Mouse (Mus musculus) C2C12 (cell line): ENCODE data around the gene Cfap161. TPM values are rescaled to one million over a fixed set of nuclear protein-coding genes. Genes with fewer than 3 reads are reported as not detected.

Experiments used
- H3K27me3 ChIP-seq: one replicate; pipeline ENCODE4 v1.6.1; 2011; ENCODE audit not compliant: control insufficient read depth, insufficient read depth, insufficient read length
- H3K36me3 ChIP-seq: one replicate; pipeline ENCODE4 v1.6.1; 2011; ENCODE audit not compliant: control insufficient read depth, insufficient read depth
- H3K4me3 ChIP-seq: one replicate; pipeline ENCODE4 v1.5.1; 2011; ENCODE audit warnings: mild to moderate bottlenecking, control low read depth; ENCODE audit not compliant: poor library complexity, insufficient read depth, severe bottlenecking
- H3K79me2 ChIP-seq: one replicate; pipeline ENCODE4 v1.6.1; 2011; ENCODE audit not compliant: control insufficient read depth, insufficient read depth
- H3K79me3 ChIP-seq: one replicate; pipeline ENCODE4 v1.6.1; 2011; ENCODE audit warnings: low read depth, control low read depth
- H3ac ChIP-seq: one replicate; pipeline ENCODE3; 2011; ENCODE audit warnings: low read depth; ENCODE audit not compliant: control insufficient read depth, insufficient read length
- CEBPB ChIP-seq: IDR thresholded peaks from one replicate; pipeline ENCODE4 v1.6.1; 2011; ENCODE audit warnings: low read depth, mild to moderate bottlenecking, control low read depth, moderate library complexity
- CTCF ChIP-seq: IDR thresholded peaks from one replicate; pipeline ENCODE4 v1.5.1; 2011; ENCODE audit not compliant: control insufficient read depth, insufficient read depth, insufficient read length
- FOSL1 ChIP-seq: IDR thresholded peaks from one replicate; pipeline ENCODE4 v1.8.0; 2011; ENCODE audit warnings: mild to moderate bottlenecking, low read length; ENCODE audit not compliant: poor library complexity, insufficient read depth, severe bottlenecking
- MAX ChIP-seq: IDR thresholded peaks from one replicate; pipeline ENCODE4 v1.6.1; 2011; ENCODE audit warnings: mild to moderate bottlenecking, control low read depth
- MYOD1 ChIP-seq: IDR thresholded peaks from one replicate; pipeline ENCODE4 v1.6.1; 2011; ENCODE audit warnings: low read depth; ENCODE audit not compliant: control insufficient read depth, insufficient read length
- MYOG ChIP-seq: IDR thresholded peaks from one replicate; pipeline ENCODE4 v1.6.1; 2011; ENCODE audit not compliant: control insufficient read depth, insufficient read length; ENCODE audit errors: extremely low read depth
- USF1 ChIP-seq: IDR thresholded peaks from one replicate; pipeline ENCODE4 v1.6.1; 2011; ENCODE audit warnings: low read depth, mild to moderate bottlenecking, control low read depth, moderate library complexity
- polyA plus RNA-seq: library from polyadenylated mRNA; unstranded; fragments of >200 nt; fragmentation: generic; extraction: Trizol; gene quantifications from one replicate; pipeline ENCODE4 v1.2.1, GENCODE M21; 2012; ENCODE audit warnings: missing spikeins

The Cfap161 gene
- polyA plus RNA-seq, 1 experiment: not detected

GRCm38 (mm10) chr7:83827402-83828076, 32.9 kb upstream of the Cfap161 start:
- no peaks in the 10 kb centered on the region for H3K27me3 ChIP-seq
- no peaks in the 10 kb centered on the region for H3K79me3 ChIP-seq
- H3ac ChIP-seq: no peak overlapping the region
- H3K79me2 ChIP-seq: no peaks in the 10 kb centered on the region
- H3K4me3 ChIP-seq: no peak overlapping the region
- peak; percentile 84 for TF ChIP-seq MYOD1
- no peak for TF ChIP-seq MYOG
- no peak for TF ChIP-seq CTCF
- TF ChIP-seq FOSL1: no peak
- no peak for TF ChIP-seq MAX
- no peak for TF ChIP-seq USF1
- no peaks in the 10 kb centered on the region for H3K36me3 ChIP-seq

DNA sequence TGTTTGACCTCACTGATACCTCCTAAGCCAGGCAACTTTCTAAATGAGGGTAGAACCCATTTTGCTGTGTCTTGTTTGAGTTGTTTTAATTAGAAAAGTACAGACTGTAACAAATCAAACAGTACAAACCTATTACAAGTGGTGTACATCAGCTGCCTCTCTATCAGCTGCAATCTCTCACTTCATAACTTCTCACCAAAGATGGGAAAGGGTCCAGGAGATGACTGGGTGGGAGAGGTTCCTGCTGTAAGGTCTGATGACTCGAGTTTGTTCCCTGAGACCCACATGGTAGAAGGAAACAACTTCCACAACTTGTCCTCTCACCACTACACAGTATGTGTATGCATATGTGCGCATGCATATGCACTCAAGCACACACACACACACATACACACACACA, 32.1 kb upstream of the Cfap161 start:
- Histone ChIP-seq H3K79me2 (no peaks in the 10 kb centered on the region), H3ac (no peak overlapping the region), H3K27me3 (no peaks in the 10 kb centered on the region), H3K79me3 (no peaks in the 10 kb centered on the region), H3K36me3 (no peaks in the 10 kb centered on the region), H3K4me3 (no peak overlapping the region)
- TF ChIP-seq USF1 (no peak), MAX (no peak), MYOD1 (no peak), FOSL1 (no peak), CEBPB (no peak), MYOG (no peak), CTCF (no peak)

DNA sequence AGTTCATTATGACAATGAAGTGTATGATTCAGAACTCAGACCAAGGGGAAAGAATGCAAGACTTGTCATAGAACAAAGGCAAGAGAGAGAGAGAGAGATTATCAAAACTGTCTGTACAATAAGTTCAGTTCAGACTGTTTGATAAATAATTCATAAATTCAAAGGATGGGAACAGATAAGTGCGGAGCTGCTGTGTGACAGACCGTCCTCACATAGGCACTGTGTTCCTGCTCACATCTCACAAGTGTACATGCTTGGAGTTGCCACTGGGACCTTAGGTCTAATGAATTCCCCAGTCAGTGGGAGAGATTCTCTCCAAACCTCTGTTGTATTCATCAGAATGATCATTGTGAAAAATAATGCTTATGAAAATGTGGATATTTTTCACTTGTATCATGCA, 27.3 kb upstream of the Cfap161 start:
- no peaks in the 10 kb centered on the region for H3K27me3 ChIP-seq
- no peak overlapping the region for H3ac ChIP-seq
- no peak overlapping the region for H3K4me3 ChIP-seq
- no peaks in the 10 kb centered on the region for H3K79me3 ChIP-seq
- no peak for TF ChIP-seq MYOG
- no peak for TF ChIP-seq FOSL1
- no peak for TF ChIP-seq MAX
- no peak for TF ChIP-seq CTCF
- no peak for TF ChIP-seq USF1
- no peak for TF ChIP-seq CEBPB
- TF ChIP-seq MYOD1: no peak
- no peaks in the 10 kb centered on the region for H3K79me2 ChIP-seq
- no peaks in the 10 kb centered on the region for H3K36me3 ChIP-seq

DNA sequence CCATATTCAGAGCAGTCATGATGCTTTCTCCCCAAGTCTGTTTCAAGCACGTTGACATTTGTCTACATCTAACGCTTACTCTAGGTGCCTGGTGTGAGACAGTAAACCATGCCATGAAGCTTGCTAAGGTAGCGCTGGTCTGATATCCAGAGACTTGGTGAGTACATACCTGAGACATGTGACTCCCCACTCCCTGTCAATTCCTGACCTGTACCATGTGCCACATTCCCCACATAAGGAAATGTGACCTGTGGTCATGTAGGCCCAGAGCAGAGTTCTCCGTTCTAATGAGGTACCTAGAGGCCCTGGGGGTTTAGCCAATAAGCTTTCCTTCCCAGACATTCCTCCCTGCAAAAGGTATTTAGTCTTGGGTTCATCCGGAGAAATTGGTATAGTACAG, 22.2 kb upstream of the Cfap161 start:
- Histone ChIP-seq H3K27me3 (no peaks in the 10 kb centered on the region), H3K36me3 (no peaks in the 10 kb centered on the region), H3ac (no peak overlapping the region), H3K4me3 (no peak overlapping the region), H3K79me3 (no peaks in the 10 kb centered on the region), H3K79me2 (no peaks in the 10 kb centered on the region)
- no peak for TF ChIP-seq FOSL1
- no peak for TF ChIP-seq CTCF
- TF ChIP-seq MYOG: no peak
- TF ChIP-seq USF1: no peak
- no peak for TF ChIP-seq MYOD1
- no peak for TF ChIP-seq CEBPB
- no peak for TF ChIP-seq MAX

GRCm38 (mm10) chr7:83815646-83816045, 21.0 kb upstream of the Cfap161 start:
- Histone ChIP-seq H3K79me3 (no peaks in the 10 kb centered on the region), H3K79me2 (no peaks in the 10 kb centered on the region), H3K4me3 (no peak overlapping the region), H3K27me3 (no peaks in the 10 kb centered on the region), H3ac (no peak overlapping the region), H3K36me3 (no peaks in the 10 kb centered on the region)
- peak; percentile 80 for TF ChIP-seq MYOD1
- TF ChIP-seq USF1: no peak

- H3K79me2 ChIP-seq: no peaks in the 10 kb centered on the region
- H3K27me3 ChIP-seq: no peaks in the 10 kb centered on the region
- H3ac ChIP-seq: no peak overlapping the region
- H3K36me3 ChIP-seq: no peaks in the 10 kb centered on the region
- H3K79me3 ChIP-seq: no peaks in the 10 kb centered on the region
- TF ChIP-seq MYOD1 (no peak), MYOG (no peak), CTCF (no peak), USF1 (no peak), CEBPB (no peak), FOSL1 (no peak), MAX (no peak)
- no peak overlapping the region for H3K4me3 ChIP-seq
Observed at GRCm38 (mm10) chr7:83813993-83814392, 19.3 kb upstream of the Cfap161 start.
